Mouse (Mus musculus) kidney, postnatal 4 days (tissue): Measurements from ENCODE around the gene Aspscr1.

Experiments used
- DNase-seq, 2 experiments: peaks; one replicate each; pipeline ENCODE4 v3.0.0; 2021; ENCODE audit warnings: mixed read lengths in 2 of 2

Aspscr1 gene

DNA sequence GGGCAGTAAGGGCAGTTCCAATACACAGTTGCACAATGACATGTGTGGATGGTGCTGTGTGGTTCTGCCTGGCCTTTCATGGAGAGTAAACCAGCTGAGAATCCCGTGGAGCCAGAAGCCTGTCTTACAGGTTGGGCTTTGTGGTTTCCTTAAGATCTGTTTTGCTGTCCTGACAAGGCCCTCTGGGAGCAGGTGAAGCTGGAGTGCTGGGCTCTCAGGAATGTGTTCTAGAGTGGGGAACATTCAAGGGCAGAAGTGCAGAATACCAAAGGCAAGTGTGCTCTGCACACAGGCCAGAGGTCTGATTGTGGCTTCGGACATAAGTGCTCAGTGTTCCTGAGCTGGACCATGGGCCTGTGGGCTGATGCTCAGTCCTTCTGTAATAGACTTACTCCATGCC, 11.9 kb downstream of the Aspscr1 start:
- DNase-seq: no peak

DNA sequence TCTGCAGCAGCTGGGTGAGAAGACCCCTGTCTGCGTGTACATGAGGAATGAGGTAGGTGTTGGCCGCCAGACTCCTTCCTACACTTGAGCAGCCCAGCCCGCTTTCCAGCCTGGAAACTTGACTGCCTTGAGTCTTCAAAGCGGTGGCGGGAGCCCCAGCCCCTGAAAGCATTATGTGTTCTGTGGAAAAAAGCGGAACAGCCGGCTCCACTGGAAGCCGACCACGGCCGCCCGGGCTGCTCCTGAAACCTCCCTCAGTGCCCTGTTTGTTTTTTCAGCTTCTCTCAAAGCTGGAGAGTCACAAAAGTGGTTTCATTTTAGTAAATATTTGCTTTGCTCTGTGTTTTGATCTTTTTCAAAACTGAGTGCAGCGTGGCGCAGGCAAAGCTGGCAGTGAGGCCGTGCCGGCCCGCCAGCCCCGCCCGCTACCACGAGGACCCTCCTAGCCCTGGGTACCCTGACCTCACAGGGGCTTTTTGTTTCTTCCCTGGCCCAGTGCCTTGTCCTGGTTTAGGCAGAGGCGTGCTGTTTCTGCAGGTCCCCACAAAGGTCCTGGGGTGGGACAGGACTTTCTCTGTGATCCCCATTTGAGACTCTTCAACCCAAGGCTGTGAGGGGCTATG, 14.0 kb downstream of the Aspscr1 start:
- no peak for DNase-seq

DNA sequence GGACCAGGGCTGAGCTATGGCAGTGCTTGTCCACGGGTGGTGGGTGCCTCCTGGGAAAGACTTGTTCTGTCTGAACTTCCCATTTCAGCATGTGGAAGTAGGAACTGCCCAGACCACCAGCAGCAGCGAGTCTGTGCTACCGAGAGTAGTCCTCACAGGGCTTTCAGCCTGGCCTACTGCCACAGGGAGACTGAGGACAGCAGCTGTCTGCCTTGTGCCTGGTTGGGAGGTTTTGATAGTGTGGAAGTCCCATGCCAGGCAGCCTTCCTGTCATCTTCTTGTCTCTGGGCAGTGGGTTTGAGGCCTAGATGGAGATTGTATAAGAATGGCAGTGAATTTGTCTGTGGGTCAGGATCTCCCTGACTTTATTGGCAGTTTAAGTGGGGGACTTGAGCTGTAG, 16.6 kb downstream of the Aspscr1 start:
- DNase-seq: no peak

DNA sequence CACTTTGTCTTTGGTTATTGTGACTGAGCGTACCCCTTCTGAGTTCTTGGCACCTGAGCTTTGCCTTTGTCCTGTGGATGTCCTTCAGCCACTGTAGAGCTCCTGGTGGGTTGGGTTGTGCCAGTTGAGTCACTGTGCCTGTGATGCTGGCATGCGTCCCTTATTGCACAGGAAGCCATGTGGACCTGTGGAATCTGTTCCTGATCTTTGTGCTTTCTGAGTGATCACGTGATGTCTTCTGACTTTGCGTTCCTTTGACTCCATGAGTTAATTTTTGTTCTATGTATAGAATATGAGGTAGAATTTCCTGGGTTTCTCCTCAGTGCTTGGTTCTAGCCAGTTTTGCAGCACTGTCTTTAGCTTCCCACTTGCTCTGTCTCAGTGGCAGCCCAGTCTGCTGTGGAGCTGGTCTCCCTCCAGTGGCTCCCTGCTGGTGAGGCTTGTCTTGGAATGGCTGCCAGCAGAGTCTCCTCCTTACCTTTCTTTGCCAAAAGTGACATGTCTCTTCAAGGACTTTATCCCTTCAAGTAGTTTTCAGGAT, 19.8 kb downstream of the Aspscr1 start:
- DNase-seq: no peak

DNA sequence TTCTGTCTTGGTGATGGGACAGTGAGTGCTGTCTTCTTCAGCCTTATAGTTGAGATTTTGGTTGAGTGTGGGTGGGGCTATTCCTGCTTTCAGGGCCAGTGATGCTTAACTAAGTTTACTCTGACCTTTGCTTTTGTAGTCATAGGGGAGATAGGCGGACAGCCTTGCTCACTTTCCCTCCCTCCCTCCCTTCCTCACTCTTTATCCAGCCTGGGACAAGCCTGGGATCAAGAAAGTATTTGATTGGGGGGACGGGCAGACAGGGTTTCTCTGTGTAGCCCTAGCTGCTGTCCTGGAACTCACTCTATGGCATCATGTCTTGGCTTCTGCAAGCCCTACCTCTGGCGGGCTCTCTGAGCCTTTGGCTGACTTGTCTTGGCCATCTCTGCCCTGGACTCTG, 20.7 kb downstream of the Aspscr1 start:
- no peak for DNase-seq

DNA sequence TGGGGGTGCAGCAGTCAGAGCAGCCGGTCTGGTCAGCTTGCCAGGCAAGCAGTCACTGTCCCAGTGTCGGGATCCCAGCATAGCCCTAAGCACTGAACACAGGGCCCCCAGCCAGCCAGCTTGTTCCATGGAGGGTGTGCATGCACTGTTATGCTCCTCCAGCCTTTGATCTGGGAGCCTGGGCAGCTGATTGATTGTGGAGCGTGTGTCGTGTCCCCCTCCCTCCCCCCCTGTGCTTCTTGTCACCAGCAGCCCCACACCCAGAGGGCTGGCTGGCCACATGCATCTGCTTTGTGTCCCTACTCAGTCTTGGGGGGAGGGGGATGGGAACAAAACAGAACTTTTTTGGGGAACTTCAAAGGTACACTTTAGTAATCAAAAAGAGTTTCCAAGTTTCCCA, 22.4 kb downstream of the Aspscr1 start:
- peak; percentile 31 to 51 for DNase-seq

DNA sequence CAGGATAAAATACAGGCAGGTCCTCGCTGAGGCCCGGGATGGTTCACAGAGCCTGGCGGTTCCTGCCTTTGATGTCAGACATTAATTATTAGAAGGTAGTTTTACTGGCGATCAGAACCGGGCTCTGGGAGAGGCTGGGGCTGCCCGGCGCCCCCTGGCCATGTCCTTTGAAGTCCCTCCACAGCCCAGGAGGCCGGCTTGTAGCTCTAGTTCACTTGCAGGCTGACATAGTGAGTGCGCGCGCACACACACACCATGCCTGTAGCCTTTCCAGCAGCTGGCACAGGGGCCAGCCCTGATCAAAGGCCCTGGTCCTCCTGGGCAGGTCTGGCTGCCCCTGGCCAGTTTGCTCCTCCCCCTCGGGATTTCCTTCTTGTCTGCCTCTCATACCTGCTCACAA, 22.9 kb downstream of the Aspscr1 start:
- peak; percentile 59 to 79 for DNase-seq

DNA sequence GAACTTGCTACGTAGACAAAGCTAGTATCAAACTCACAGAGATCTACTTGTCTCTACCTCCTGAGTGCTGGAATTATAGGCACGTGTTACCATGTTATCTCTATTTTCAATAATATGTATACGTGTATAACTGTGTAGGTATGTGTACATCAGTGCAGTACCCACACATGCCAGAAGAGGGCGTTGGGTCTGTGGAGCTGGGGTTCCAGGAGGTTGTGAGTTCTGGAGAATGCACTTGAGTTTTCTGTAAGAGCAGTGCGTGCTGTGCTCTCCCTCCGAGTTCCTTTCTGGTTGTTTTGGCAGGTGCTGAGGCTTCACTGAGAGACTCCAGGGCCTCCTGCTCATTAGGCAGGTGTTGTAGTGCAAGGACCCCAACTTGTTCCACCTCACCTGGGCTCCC, 23.8 kb downstream of the Aspscr1 start:
- peak in 1 of 2 experiments; percentile 42 for DNase-seq

DNA sequence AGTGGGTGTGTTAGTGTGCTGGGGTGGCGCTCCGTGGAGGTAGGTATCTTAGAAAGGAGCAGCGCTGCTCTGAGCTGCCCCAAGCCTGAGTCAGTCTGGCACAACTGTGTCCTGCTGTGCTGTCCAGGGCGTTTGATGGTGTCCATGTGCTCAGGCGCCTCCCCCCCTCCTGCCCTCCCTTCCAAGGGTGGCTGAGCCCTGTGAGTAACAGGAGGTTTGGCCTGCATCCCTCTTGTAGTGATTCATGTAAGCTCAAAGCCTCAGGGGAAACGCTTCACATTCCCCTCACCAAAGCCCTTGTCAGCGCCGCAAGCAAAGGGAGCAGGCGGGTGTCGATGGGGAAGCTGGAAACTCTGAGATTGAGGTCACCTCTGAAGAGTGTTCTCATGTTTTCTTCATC, 25.0 kb downstream of the Aspscr1 start:
- DNase-seq: peak; percentile 55 to 69

DNA sequence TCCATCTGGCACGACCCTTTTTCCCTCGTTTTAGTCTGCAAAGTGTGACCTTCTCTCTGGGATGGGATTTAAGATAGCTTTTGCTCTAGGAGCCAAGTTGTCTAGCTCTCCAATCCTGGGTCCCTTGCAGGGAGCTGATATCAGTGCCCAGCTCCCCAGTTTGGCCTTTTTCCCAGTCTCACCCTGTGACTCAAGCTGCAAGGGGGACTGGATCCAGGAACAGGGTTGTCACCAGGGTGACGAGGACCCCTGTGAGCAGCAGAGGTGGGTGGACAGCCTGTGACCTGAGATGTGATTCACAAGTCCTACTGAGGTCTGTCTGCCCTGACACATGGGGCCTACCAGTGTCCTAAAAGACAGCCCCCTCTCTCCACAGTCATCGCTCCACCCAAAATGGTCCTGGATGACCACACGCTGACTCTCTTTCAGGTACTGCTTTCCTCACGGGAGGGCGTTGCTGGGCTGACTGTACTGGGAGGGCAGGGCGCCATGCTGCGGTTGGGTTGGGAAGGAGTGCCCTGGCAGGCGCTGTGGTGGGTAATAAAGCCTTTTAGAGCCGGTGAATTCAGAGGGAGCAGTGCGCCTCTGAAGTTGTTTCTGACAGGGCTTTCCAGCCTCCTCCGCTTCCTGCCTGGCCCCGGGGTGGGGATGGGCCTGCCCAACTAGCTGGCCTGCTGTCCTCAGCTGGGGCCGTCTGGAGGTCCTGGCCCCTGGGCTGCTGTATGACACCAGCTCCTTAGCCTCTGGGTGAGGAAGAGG, 31.1 kb downstream of the Aspscr1 start:
- peak; percentile 36 to 51 for DNase-seq

DNA sequence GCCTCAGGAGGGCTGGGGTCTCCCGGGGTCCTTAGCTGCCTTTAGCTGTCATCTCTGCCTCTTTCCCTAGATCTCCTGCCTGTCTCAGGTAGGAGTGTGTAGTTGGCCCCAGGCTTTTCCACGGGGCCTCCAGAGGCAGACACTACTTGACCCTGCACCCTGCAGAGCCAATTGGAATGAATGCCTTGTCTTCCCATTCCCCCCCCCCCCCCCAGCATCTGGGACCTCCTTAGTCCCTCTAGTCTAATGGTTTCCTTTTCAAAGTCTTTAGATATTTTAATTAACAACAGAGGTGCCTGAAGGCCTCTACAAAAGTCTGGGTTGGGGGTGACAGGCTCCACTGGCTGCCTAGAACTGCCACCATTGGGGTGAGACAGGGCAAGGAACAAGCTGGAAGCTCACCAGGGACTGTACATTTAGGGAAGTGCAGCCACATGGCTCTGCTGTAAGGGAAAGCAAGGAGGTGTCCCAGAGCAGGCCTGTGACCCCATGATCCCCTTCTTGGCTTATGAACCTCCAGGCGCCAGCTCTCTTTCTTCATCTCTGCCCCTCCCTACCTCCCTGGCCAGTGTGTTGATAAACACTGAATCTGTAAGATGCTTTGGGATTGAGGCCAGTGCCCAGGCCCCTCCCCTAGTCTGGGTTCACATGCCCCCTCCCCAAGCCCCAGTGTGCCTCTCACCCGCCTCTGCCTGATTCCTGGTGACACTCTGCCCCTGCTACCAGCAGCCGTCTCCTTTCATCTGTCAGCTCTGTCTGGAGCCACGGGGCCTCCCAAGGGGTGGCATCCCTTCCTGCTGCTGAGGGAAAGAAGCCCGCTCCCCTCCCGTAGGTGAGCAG, 31.9 kb downstream of the Aspscr1 start:
- DNase-seq: no peak

DNA sequence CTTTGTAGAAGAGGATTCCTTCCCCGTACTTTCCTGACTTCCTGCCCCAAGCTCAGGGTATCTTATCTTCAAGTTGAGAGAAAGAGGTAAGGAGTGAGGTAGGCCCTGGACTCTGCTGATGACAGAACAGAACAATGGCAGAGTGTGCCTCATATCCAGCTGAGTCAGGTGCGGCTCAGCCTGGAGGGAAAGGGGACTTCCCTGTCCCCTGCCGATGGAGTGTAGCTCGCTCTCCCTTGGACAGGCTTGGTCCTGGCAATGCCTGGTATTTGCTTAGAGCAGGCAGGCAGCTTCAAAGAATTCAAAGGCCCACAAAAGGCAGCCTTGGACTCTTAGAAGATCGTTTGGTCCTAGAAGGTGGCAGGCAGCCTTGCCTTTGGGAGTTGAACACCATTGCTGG, 33.3 kb downstream of the Aspscr1 start:
- no peak for DNase-seq

DNA sequence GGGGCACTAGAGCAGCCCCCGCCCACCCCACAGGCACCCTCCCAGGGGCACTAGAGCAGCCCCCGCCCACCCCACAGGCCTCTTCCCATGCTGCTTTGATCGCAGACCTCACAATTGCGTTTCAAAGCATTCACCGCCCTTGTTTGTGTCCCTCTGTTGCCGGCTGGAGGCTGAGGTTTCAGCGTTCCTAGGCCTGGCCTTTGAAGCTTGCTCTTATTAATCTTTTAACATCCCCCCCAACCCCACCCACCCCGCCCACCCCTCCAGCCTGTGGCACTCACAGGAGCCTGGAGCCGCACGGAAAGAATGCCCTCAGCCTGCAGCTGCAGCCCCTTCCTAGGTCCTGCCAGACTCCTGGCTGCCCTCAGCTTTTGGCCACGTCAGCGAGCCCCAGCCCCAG, 34.5 kb downstream of the Aspscr1 start:
- no peak for DNase-seq

DNA sequence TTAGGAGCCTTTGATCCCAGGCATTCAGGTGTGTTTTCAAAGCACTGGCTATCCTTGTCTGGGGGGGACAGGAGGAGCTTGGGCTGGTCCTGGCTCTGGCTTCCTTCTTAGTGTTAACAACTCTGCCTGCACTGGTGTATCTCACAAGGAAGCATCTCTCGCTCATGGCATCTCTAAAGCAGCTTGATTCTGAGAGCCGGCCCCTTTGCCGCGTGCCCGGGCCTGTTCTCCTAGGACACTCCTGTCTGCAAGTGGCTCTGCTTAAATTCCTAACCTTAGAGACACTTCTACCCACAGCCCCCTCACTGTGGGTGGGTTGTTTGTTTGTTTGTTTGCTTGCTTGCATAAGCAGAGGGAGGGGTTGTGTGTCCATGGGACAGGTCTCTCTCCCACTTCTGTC, 35.2 kb downstream of the Aspscr1 start:
- DNase-seq: no peak

DNA sequence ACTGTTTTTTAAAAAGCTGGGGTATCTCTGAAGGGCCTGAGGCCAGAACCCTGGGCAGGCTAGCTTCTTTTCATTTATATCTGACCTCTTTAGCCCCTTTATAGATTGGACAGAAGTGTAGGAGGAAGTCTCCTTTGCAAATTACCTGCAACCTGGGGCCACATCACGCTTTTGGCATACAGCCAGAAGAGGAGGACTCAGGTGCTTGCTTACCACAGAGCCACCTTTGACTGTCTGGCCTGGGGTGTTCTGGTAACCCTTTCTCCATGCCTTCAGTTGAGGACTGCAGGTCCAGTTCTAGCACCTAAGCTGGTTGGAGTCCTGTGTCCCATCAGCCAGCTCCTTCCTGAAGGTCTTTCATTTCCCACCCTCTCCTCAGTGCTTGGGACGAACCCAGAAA, 36.8 kb downstream of the Aspscr1 start:
- no peak for DNase-seq

DNA sequence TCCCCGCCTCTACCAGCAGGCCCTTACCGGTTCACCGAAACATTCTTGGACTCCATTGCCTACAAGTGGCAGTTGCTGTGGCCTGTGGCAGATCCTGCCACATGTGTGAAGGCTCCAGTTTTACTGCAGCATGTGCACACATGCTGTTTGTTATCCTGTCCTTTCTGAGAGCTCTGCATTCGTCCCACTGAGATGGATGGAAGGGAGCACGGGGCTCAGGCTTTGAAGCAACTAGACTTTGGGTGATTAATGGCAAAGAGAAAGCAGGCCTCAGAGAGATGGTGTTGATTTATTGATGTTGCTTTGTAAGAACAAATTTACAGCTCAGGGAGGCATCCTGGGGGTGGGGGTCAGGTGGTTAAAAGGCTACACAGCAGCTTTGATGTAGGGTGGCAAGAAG, 37.9 kb downstream of the Aspscr1 start:
- DNase-seq: no peak

DNA sequence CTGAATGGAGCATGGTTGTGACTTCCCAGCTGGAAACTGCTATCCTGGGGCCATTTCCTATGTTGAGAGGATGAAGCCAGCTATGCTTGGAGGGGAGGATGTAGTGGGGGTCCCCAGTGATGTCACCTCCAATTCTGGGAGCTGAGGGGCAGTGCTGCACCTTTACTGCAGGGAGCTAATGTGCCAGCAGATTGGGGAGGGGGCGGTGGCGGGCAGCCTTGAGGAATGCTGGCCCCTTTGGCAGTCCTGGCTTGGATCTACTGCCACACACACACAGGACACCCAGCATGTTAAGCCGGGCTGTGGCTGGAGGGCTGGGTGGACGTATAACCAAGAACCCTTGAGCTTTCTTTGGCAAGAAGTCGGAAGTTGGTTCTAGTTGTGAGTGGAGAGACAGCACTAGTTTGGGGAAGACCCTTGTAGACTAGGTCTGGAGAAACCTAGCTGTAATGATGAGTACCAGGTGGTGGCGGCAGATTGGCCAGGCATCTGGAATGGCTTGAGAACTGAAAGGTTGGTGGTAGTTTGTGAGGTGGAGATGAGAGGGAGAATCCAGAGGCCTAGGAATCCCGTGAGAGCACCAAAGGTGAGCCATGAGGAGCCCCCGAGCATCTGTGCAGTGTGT, 39.3 kb downstream of the Aspscr1 start:
- DNase-seq: no peak

DNA sequence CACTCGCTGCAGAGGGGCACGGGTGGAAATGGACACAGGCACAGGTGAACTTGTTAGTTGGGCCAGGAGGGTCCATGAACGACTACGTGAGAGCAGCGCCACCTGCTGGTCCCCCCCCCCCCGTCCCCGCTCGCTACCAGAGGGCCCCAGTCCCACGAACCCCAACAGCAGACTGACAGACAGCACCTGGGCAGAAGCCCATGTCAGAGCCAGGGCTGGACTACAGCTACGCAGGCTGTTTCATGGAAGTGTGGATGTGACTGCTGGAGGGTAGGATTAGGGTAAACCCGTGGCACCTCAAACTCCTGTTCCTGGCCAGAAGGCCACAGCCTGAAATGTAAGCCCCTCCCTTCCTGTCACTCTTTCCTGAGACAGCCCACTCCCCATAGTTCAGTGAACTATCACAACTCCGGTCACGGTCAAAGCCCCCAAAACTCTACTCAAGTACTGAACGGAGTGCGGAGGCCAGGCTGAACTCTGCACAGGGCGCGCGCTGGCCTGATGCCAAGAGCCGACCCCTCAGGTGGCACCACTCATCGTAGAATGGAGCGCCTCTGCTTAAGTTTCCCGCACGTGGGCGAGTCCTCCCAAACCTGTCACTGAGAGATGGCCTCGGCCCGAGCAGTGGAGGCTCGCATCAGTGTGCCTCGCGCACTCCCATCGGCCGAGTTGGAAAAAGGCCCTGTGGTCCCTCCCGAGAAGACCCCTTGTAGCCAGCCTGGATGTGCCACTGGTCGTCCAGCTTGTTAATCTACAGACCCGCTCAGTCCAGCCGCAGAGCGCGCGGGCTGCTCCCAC, 40.2 kb downstream of the Aspscr1 start:
- DNase-seq: peak; percentile 78 to 80

DNA sequence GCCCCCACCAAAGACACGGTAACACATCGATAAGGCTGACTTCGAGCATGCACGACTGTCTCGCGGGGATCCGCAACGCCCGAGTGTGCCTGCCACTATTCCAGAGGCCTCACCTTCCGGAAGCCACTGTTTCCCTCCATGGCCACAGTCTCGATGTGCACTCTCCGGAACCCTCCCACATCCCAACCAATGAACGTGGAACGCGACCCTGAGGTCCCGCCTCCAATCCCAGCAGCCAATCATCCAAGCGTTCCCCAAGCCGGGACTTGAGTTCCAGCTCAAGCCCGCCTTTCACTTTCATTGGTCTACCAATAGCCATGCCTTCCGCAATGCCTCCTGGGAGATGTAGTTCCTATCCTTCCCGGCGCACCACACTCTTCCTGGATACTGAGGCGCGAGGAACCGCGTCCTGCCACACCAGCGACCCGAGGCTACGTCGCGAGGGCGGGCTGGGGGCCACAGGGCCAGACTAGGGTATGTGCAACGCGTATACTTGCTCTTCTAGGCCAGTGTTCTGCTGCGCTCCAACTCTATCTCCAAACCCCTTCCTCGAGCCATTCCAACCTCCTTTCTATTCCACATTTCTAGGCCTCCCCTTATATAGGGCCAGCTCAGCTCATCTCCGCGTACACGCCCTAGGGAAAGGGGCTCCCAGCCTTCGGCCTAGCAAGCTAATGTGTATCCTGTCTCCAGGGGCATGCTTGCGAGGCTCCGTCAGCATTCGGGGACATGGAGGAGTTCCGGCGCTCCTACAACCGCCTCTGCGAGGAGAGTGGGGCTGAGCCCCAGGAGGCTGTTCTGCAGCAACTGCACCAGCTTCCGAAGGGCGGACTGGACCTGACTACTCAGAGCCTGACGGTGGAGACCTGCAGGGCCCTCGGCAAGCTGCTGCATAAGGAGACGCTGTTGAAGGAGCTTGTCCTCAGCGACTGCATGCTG, 41.1 kb downstream of the Aspscr1 start, which contains the start of the genes Cenpx and Lrrc45:
Gene Cenpx, minus strand, starts transcription at position 159 of the 939 bp plus-strand sequence.
Gene Lrrc45, plus strand, starts transcription at position 346 of the 939 bp plus-strand sequence.
- peak; percentile 96 to 98 for DNase-seq

DNA sequence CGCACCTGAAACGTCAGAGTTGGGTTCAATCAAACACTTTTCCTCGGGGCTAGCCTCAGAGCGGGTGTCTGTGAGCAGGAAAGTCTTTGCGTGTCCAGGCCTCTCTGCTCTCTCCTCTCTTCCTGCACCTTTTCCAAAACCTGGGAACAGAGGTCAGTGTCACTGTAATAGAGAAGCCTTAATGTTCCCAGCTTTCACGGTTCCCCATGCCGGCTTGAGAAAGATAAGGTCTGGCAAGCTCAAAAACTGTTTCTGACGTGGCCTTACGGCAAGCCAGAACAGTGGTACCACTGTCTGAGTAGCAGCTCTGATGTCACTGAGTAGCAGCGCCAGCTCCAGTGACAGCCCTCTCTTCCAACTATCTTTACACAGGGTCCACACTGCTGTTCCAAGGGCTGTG, 41.8 kb downstream of the Aspscr1 start:
- DNase-seq: no peak

DNA sequence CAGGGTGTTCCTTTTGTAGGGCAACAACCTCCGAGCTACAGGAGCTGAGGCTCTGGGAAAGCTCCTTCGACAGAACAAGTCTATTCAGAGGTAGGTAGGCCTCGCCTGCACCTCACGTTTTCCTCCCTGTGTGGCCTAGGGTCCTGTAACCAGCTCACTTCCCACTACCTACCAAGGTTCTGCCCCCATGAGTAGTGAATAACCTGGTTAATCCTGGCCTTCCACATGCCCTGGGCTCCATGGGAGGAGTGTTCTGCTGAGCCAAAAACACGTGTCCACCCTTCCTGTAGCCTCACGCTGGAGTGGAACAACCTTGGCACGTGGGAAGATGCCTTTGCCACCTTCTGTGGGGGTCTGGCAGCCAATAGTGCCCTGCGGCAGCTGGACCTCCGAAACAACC, 42.4 kb downstream of the Aspscr1 start:
- no peak for DNase-seq
